Mouse (Mus musculus): ENCODE results near the gene Nat8f1. TPM values are rescaled to one million over a fixed set of nuclear protein-coding genes. Genes with fewer than 3 reads are reported as not detected.

Nat8f1 gene
- polyA plus RNA-seq, 1 experiment = 21.4 TPM

- no peak overlapping the region for H3K27ac ChIP-seq (ENCODE audit: insufficient read depth, low read depth, low read length)
- no peak overlapping the region for H3K4me3 ChIP-seq (ENCODE audit: low read depth, low read length)
- H3K4me1 ChIP-seq (ENCODE audit: control insufficient read depth, insufficient read depth, insufficient read length, low read length) = peaks cover 3% of the 10 kb centered on the region; the same call in 1 of the 2 replicates
- H3K27me3 ChIP-seq (ENCODE audit: control insufficient read depth, insufficient read depth, low read length) = no peaks in the 10 kb centered on the region
- 91% methylated on average over 2 of the region's 2 CpGs for WGBS
- no peaks in the 10 kb centered on the region for H3K36me3 ChIP-seq (ENCODE audit: control insufficient read depth, insufficient read depth, low read length)
- TF ChIP-seq POLR2A (IDR thresholded peaks at IDR 0.05; ENCODE audit: low read depth, low read length) (no peak), CTCF (IDR thresholded peaks at IDR 0.05; ENCODE audit: extremely low read depth, insufficient read length, insufficient replicate concordance, low read depth, low read length) (no peak)
Observed at GRCm38 (mm10) chr6:85863840-85864239, 51.6 kb downstream of the Nat8f1 start.

GRCm38 (mm10) chr6:85863136-85863535, 52.4 kb downstream of the Nat8f1 start:
- H3K27me3 ChIP-seq (ENCODE audit: control insufficient read depth, insufficient read depth, low read length) = no peaks in the 10 kb centered on the region
- H3K27ac ChIP-seq (ENCODE audit: insufficient read depth, low read depth, low read length) = no peak overlapping the region
- 22% methylated on average over 2 of the region's 2 CpGs for WGBS
- no peak overlapping the region for H3K4me3 ChIP-seq (ENCODE audit: low read depth, low read length)
- no peaks in the 10 kb centered on the region for H3K36me3 ChIP-seq (ENCODE audit: control insufficient read depth, insufficient read depth, low read length)
- peaks cover 3% of the 10 kb centered on the region; the same call in 1 of the 2 replicates for H3K4me1 ChIP-seq (ENCODE audit: control insufficient read depth, insufficient read depth, insufficient read length, low read length)
- TF ChIP-seq CTCF (IDR thresholded peaks at IDR 0.05; ENCODE audit: extremely low read depth, insufficient read length, insufficient replicate concordance, low read depth, low read length) (no peak), POLR2A (IDR thresholded peaks at IDR 0.05; ENCODE audit: low read depth, low read length) (no peak)

DNA sequence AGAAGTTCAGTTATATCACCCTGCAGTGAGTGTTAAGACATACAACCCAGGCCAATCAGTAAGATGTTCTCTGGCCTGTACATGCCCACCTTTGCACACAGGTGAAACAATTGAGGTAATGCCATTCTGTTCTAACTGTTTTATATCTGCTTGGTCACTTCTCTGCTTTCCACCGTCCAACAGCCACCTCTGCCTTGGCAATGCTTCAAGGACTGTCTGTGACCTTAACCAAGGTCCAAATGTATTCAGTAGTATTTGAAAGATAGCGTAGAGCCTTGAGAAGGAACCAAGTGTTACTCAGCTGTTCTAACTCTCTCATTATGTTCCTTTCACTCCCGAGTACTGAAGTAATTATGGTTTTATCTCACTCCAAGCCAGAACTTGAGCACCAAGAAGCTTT, 52.9 kb downstream of the Nat8f1 start:
- WGBS = 23% methylated on average over 3 of the region's 3 CpGs
- peaks cover 3% of the 10 kb centered on the region; the same call in 1 of the 2 replicates for H3K4me1 ChIP-seq (ENCODE audit: control insufficient read depth, insufficient read depth, insufficient read length, low read length)
- no peak overlapping the region for H3K4me3 ChIP-seq (ENCODE audit: low read depth, low read length)
- no peaks in the 10 kb centered on the region for H3K36me3 ChIP-seq (ENCODE audit: control insufficient read depth, insufficient read depth, low read length)
- TF ChIP-seq CTCF (IDR thresholded peaks at IDR 0.05; ENCODE audit: extremely low read depth, insufficient read length, insufficient replicate concordance, low read depth, low read length) = no peak
- TF ChIP-seq POLR2A (IDR thresholded peaks at IDR 0.05; ENCODE audit: low read depth, low read length) = no peak
- H3K27ac ChIP-seq (ENCODE audit: insufficient read depth, low read depth, low read length) = no peak overlapping the region
- no peaks in the 10 kb centered on the region for H3K27me3 ChIP-seq (ENCODE audit: control insufficient read depth, insufficient read depth, low read length)

- H3K27ac ChIP-seq (ENCODE audit: insufficient read depth, low read depth, low read length) = no peak overlapping the region
- no peaks in the 10 kb centered on the region for H3K36me3 ChIP-seq (ENCODE audit: control insufficient read depth, insufficient read depth, low read length)
- no peaks in the 10 kb centered on the region for H3K27me3 ChIP-seq (ENCODE audit: control insufficient read depth, insufficient read depth, low read length)
- TF ChIP-seq CTCF (IDR thresholded peaks at IDR 0.05; ENCODE audit: extremely low read depth, insufficient read length, insufficient replicate concordance, low read depth, low read length) (no peak), POLR2A (IDR thresholded peaks at IDR 0.05; ENCODE audit: low read depth, low read length) (no peak)
- WGBS = 74% methylated on average over 3 of the region's 3 CpGs
- no peak overlapping the region for H3K4me3 ChIP-seq (ENCODE audit: low read depth, low read length)
- H3K4me1 ChIP-seq (ENCODE audit: control insufficient read depth, insufficient read depth, insufficient read length, low read length) = peaks cover 3% of the 10 kb centered on the region; the same call in 1 of the 2 replicates
Observed at GRCm38 (mm10) chr6:85861247-85861646, 54.2 kb downstream of the Nat8f1 start.

Other genes starting within 250 kb of the Nat8f1 start
- gene Nat8f7, start 202.5 kb downstream of the Nat8f1 start, polyA plus RNA-seq (2012; rRNA removed) = 1.0 and 1.1 TPM in 2 replicates
- gene Nat8f3, start 149.9 kb downstream of the Nat8f1 start, polyA plus RNA-seq (2012; rRNA removed) = 0.62 and 2.8 TPM in 2 replicates
- 1.9 and 2.3 TPM in 2 replicates for gene Nat8f6, start 94.7 kb downstream of the Nat8f1 start, polyA plus RNA-seq (2012; rRNA removed)
- gene Nat8f5, start 94.7 kb downstream of the Nat8f1 start, polyA plus RNA-seq (2012; rRNA removed) = 14.4 and 46.1 TPM in 2 replicates
- gene Nat8, start 83.6 kb downstream of the Nat8f1 start, polyA plus RNA-seq (2012; rRNA removed) = 60.8 and 66.8 TPM in 2 replicates
- 0.23 and 0.66 TPM in 2 replicates for gene Nat8f2, start 46.5 kb downstream of the Nat8f1 start, polyA plus RNA-seq (2012; rRNA removed)
- 15.6 and 32.6 TPM in 2 replicates for gene Nat8f4, start 10.8 kb downstream of the Nat8f1 start, polyA plus RNA-seq (2012; rRNA removed)
- 6.8 and 16.0 TPM in 2 replicates for gene Tprkb, start 3.8 kb downstream of the Nat8f1 start, polyA plus RNA-seq (2012; rRNA removed)
- gene Dusp11, start 46.0 kb upstream of the Nat8f1 start, polyA plus RNA-seq (2012; rRNA removed) = 8.2 and 18.7 TPM in 2 replicates
- gene Figla, start 100.5 kb upstream of the Nat8f1 start, polyA plus RNA-seq (2012; rRNA removed) = not detected in 2 replicates
- 0.30 and 1.5 TPM in 2 replicates for gene Add2, start 113.0 kb upstream of the Nat8f1 start, polyA plus RNA-seq (2012; rRNA removed)

All from small intestine, adult 2 months (tissue).